Mouse (Mus musculus) myocyte (in vitro differentiated cells): Measurements from ENCODE around the gene Vwa1. TPM values are rescaled to one million over a fixed set of nuclear protein-coding genes. Genes with fewer than 3 reads are reported as not detected.
A peak's percentile ranks its signal among the peaks of the same experiment; 100 is the strongest.

Experiments used
- H3K27me3 ChIP-seq: one replicate; pipeline ENCODE4 v1.6.1; 2011; ENCODE audit not compliant: control insufficient read depth, insufficient read depth, insufficient read length
- H3K36me3 ChIP-seq: one replicate; pipeline ENCODE4 v1.6.1; 2011; ENCODE audit not compliant: control insufficient read depth, insufficient read depth
- H3K4me2 ChIP-seq: one replicate; pipeline ENCODE4 v1.6.1; 2011; ENCODE audit warnings: low read depth, control low read depth
- H3K4me3 ChIP-seq: one replicate; pipeline ENCODE4 v1.5.1; 2011; ENCODE audit warnings: mild to moderate bottlenecking, control low read depth, moderate library complexity
- H3K79me2 ChIP-seq: one replicate; pipeline ENCODE4 v1.6.1; 2011; ENCODE audit not compliant: control insufficient read depth, insufficient read depth
- H3ac ChIP-seq: one replicate; pipeline ENCODE4 v1.6.1; 2011; ENCODE audit not compliant: control insufficient read depth, insufficient read length
- CEBPB ChIP-seq: IDR thresholded peaks from 2 replicates; pipeline ENCODE4 v1.6.1; 2011; ENCODE audit warnings: mild to moderate bottlenecking, moderate library complexity; ENCODE audit not compliant: poor library complexity, insufficient read depth, severe bottlenecking
- E2F4 ChIP-seq: IDR thresholded peaks from one replicate; pipeline ENCODE4 v1.6.1; 2011; ENCODE audit warnings: mild to moderate bottlenecking, control low read depth, moderate library complexity; ENCODE audit not compliant: insufficient read depth
- MAX ChIP-seq: IDR thresholded peaks from one replicate; pipeline ENCODE4 v1.6.1; 2011; ENCODE audit warnings: low read depth, mild to moderate bottlenecking, control low read depth
- MYOD1 ChIP-seq, 3 experiments: IDR thresholded peaks; one replicate each; pipeline ENCODE4 v1.6.1; 2011; ENCODE audit warnings: control low read depth in 2 of 3, low read depth in 2 of 3, mild to moderate bottlenecking in 2 of 3, moderate library complexity in 1 of 3; ENCODE audit not compliant: insufficient read length in 2 of 3, control insufficient read depth in 1 of 3
- MYOG ChIP-seq, 3 experiments: IDR thresholded peaks; one replicate each; pipeline ENCODE4 v1.6.1; 2011; ENCODE audit warnings: control low read depth in 2 of 3, low read depth in 2 of 3, mild to moderate bottlenecking in 2 of 3; ENCODE audit not compliant: insufficient read length in 2 of 3, control insufficient read depth in 1 of 3, insufficient read depth in 1 of 3
- POLR2A ChIP-seq: IDR thresholded peaks from one replicate; pipeline ENCODE4 v1.6.1; 2011; ENCODE audit warnings: low read depth, mild to moderate bottlenecking, control low read depth, moderate library complexity; ENCODE audit not compliant: insufficient read length
- POLR2AphosphoS2 ChIP-seq: IDR thresholded peaks from one replicate; pipeline ENCODE4 v1.6.1; 2011; ENCODE audit warnings: low read depth, control low read depth; ENCODE audit not compliant: insufficient read length
- REST ChIP-seq: IDR thresholded peaks from one replicate; pipeline ENCODE4 v1.6.1; 2011; ENCODE audit warnings: mild to moderate bottlenecking, control low read depth, moderate library complexity; ENCODE audit not compliant: insufficient read depth, insufficient read length
- SRF ChIP-seq: IDR thresholded peaks from one replicate; pipeline ENCODE4 v1.6.1; 2011; ENCODE audit warnings: low read depth; ENCODE audit not compliant: control insufficient read depth, insufficient read length
- TCF12 ChIP-seq: IDR thresholded peaks from one replicate; pipeline ENCODE4 v1.6.1; 2011; ENCODE audit warnings: mild to moderate bottlenecking, control low read depth; ENCODE audit not compliant: poor library complexity, insufficient read depth, severe bottlenecking
- TCF3 ChIP-seq: IDR thresholded peaks from one replicate; pipeline ENCODE4 v1.6.1; 2011; ENCODE audit warnings: low read depth, control low read depth; ENCODE audit not compliant: insufficient read length
- USF1 ChIP-seq: IDR thresholded peaks from one replicate; pipeline ENCODE4 v1.6.1; 2011; ENCODE audit warnings: low read depth, mild to moderate bottlenecking, control low read depth, moderate library complexity
- polyA plus RNA-seq: library from polyadenylated mRNA; unstranded; fragments of >200 nt; fragmentation: generic; extraction: Trizol; gene quantifications from one replicate; pipeline ENCODE4 v1.2.1, GENCODE M21; 2012; ENCODE audit warnings: missing spikeins

Gene Vwa1
- polyA plus RNA-seq, 1 experiment = 3.2 TPM

GRCm38 (mm10) chr4:155734951-155735702, 39.4 kb downstream of the Vwa1 start:
- H3K4me3 ChIP-seq = peak overlapping the region; percentile 69
- H3K36me3 ChIP-seq = peaks cover 25% of the 10 kb centered on the region
- H3ac ChIP-seq = peak overlapping the region; percentile 64
- peaks cover 22% of the 10 kb centered on the region for H3K79me2 ChIP-seq
- peak overlapping the region; percentile 78 for H3K4me2 ChIP-seq
- H3K27me3 ChIP-seq = no peaks in the 10 kb centered on the region
- TF ChIP-seq POLR2AphosphoS2 (peak; percentile 54), POLR2A (no peak), REST (no peak), SRF (no peak), MYOD1 (IDR thresholded peaks at IDR 0.05; ENCODE audit: control insufficient read depth in 1 of 3, insufficient read length in 2 of 3, low read depth in 2 of 3) (peak in 1 of 3 experiments; percentile 26)

- Histone ChIP-seq H3ac (peak within 1 kb of the TSS; percentile 64), H3K27me3 (no peaks in the 10 kb centered on the region), H3K4me3 (peak within 1 kb of the TSS; percentile 69), H3K36me3 (peaks cover 25% of the 10 kb centered on the region), H3K79me2 (peaks cover 22% of the 10 kb centered on the region), H3K4me2 (peak within 1 kb of the TSS; percentile 78)
- TF ChIP-seq USF1 (no peak), TCF12 (no peak), SRF (no peak), POLR2A (peak; percentile 91), CEBPB (peak; percentile 61; the same call in 1 of the 2 replicates), MAX (peak; percentile 48), POLR2AphosphoS2 (peak; percentile 50), MYOG (IDR thresholded peaks at IDR 0.05; ENCODE audit: control insufficient read depth in 1 of 3, insufficient read depth in 1 of 3, insufficient read length in 2 of 3, low read depth in 2 of 3) (peak in 1 of 3 experiments; percentile 29)
Observed at GRCm38 (mm10) chr4:155734350-155734941, 40.1 kb downstream of the Vwa1 start, which contains the start of gene Tmem240. Gene Tmem240 (plus strand): TSS chr4:155734800.

DNA sequence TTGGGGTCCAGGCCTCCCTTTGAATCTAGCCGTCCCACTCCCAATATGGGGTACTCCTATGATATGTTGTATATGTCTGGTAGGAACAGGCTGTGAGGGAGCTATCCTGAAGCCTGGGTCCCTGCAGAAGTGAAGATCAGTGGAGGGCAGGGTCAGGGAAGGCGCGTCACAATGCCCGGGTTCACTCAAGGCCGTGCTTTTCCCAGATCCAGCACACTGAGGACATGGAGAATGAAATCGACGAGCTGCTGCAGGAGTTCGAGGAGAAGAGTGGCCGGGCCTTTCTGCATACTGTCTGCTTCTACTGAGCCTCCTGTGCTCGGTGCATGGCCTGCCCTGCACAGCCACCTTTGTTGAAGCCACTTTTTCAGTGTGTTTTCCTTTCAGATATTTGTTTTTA, 41.2 kb downstream of the Vwa1 start:
- Histone ChIP-seq H3K27me3 (no peaks in the 10 kb centered on the region), H3ac (peak overlapping the region; percentile 64), H3K4me2 (peak overlapping the region; percentile 71), H3K79me2 (peaks cover 22% of the 10 kb centered on the region), H3K4me3 (peak overlapping the region; percentile 69), H3K36me3 (peaks cover 25% of the 10 kb centered on the region)
- TF ChIP-seq TCF12 (no peak), POLR2AphosphoS2 (peak; percentile 11), MYOG (IDR thresholded peaks at IDR 0.05; ENCODE audit: control insufficient read depth in 1 of 3, insufficient read depth in 1 of 3, insufficient read length in 2 of 3, low read depth in 2 of 3) (no peak), USF1 (no peak), MYOD1 (IDR thresholded peaks at IDR 0.05; ENCODE audit: control insufficient read depth in 1 of 3, insufficient read length in 2 of 3, low read depth in 2 of 3) (no peak), SRF (no peak)

DNA sequence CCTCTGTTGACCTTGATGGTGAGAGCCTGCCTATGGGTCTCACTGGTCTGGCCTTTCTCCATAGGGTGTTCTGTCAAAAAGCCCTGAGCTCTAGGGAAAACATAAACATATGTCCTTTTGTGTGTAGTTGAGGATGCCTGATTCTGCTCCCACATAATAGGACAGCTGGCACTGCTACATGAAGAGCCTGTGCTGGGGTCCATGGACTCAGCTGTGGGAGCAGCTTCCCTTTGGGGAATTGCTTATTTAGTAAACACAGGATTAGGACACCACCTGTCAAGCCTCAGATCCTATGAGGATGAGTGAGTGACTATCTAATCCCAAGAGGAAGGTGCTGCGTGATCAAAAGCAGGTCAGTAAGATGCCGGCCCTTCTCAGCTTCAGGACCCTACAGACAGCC, 46.5 kb downstream of the Vwa1 start:
- peaks cover 20% of the 10 kb centered on the region for H3K36me3 ChIP-seq
- H3K4me3 ChIP-seq = no peak overlapping the region
- no peak for TF ChIP-seq CEBPB
- no peak for TF ChIP-seq REST
- TF ChIP-seq POLR2AphosphoS2 = peak; percentile 47
- H3K4me2 ChIP-seq = no peak overlapping the region
- H3ac ChIP-seq = no peak overlapping the region
- H3K27me3 ChIP-seq = no peaks in the 10 kb centered on the region
- peaks cover 14% of the 10 kb centered on the region for H3K79me2 ChIP-seq

GRCm38 (mm10) chr4:155721668-155722083, 52.8 kb downstream of the Vwa1 start:
- Histone ChIP-seq H3K4me3 (no peak overlapping the region), H3K27me3 (no peaks in the 10 kb centered on the region), H3K4me2 (no peak overlapping the region), H3K36me3 (peaks cover 14% of the 10 kb centered on the region), H3ac (no peak overlapping the region), H3K79me2 (no peaks in the 10 kb centered on the region)
- no peak for TF ChIP-seq TCF12
- no peak for TF ChIP-seq USF1
- TF ChIP-seq POLR2AphosphoS2 = no peak
- TF ChIP-seq CEBPB = no peak
- TF ChIP-seq MAX = no peak
- no peak for TF ChIP-seq POLR2A
- no peak for TF ChIP-seq SRF
- no peak for TF ChIP-seq REST
- no peak for TF ChIP-seq MYOD1 (IDR thresholded peaks at IDR 0.05; ENCODE audit: control insufficient read depth in 1 of 3, insufficient read length in 2 of 3, low read depth in 2 of 3)
- no peak for TF ChIP-seq E2F4
- TF ChIP-seq MYOG (IDR thresholded peaks at IDR 0.05; ENCODE audit: control insufficient read depth in 1 of 3, insufficient read depth in 1 of 3, insufficient read length in 2 of 3, low read depth in 2 of 3) = no peak
- no peak for TF ChIP-seq TCF3

Other genes with a start within 250 kb of the Vwa1 start
- 83.0 TPM for gene Nadk, start 212.3 kb downstream of the Vwa1 start, polyA plus RNA-seq
- gene Slc35e2, start 173.3 kb downstream of the Vwa1 start, polyA plus RNA-seq = 3.7 TPM
- 47.7 TPM for gene Cdk11b, start 149.8 kb downstream of the Vwa1 start, polyA plus RNA-seq
- gene Gm10563, start 129.3 kb downstream of the Vwa1 start, polyA plus RNA-seq = not detected
- gene Mmp23, start 121.3 kb downstream of the Vwa1 start, polyA plus RNA-seq = 1.8 TPM
- 106 TPM for gene Mib2, start 105.5 kb downstream of the Vwa1 start, polyA plus RNA-seq
- gene Fndc10, start 80.4 kb downstream of the Vwa1 start, polyA plus RNA-seq = 8.3 TPM
- 105 TPM for gene Ssu72, start 69.9 kb downstream of the Vwa1 start, polyA plus RNA-seq
- gene Tmem240, start 39.9 kb downstream of the Vwa1 start, polyA plus RNA-seq = 1.2 TPM
- 60.9 TPM for gene Atad3a, start 13.6 kb downstream of the Vwa1 start, polyA plus RNA-seq
- gene Tmem88b, start 11.2 kb upstream of the Vwa1 start, polyA plus RNA-seq = 0.97 TPM
- gene Ankrd65, start 15.7 kb upstream of the Vwa1 start, polyA plus RNA-seq = not detected
- 132 TPM for gene Mrpl20, start 28.2 kb upstream of the Vwa1 start, polyA plus RNA-seq
- gene Ccnl2, start 37.8 kb upstream of the Vwa1 start, polyA plus RNA-seq = 24.7 TPM
- gene Aurkaip1, start 56.6 kb upstream of the Vwa1 start, polyA plus RNA-seq = 152 TPM
- 87.5 TPM for gene Mxra8, start 65.0 kb upstream of the Vwa1 start, polyA plus RNA-seq
- 98.4 TPM for gene Dvl1, start 72.7 kb upstream of the Vwa1 start, polyA plus RNA-seq
- gene Tas1r3, start 88.7 kb upstream of the Vwa1 start, polyA plus RNA-seq = 0.17 TPM
- gene Cptp, start 94.7 kb upstream of the Vwa1 start, polyA plus RNA-seq = 10.5 TPM
- gene Ints11, start 94.8 kb upstream of the Vwa1 start, polyA plus RNA-seq = 72.1 TPM
- 19.1 TPM for gene Pusl1, start 117.1 kb upstream of the Vwa1 start, polyA plus RNA-seq
- 22.3 TPM for gene Acap3, start 117.1 kb upstream of the Vwa1 start, polyA plus RNA-seq
- 70.6 TPM for gene Ube2j2, start 169.1 kb upstream of the Vwa1 start, polyA plus RNA-seq
- gene C1qtnf12, start 187.6 kb upstream of the Vwa1 start, polyA plus RNA-seq = 2.1 TPM
- gene B3galt6, start 218.0 kb upstream of the Vwa1 start, polyA plus RNA-seq = 5.4 TPM
- 137 TPM for gene Sdf4, start 218.2 kb upstream of the Vwa1 start, polyA plus RNA-seq
- gene Tnfrsf4, start 239.1 kb upstream of the Vwa1 start, polyA plus RNA-seq = 0.64 TPM